Mouse (Mus musculus): ENCODE results near the gene Amh. TPM values are rescaled to one million over a fixed set of nuclear protein-coding genes. Genes with fewer than 3 reads are reported as not detected.

Gene Amh
- polyA plus RNA-seq, 1 experiment from 2014 or later, result 0.07 TPM

DNA sequence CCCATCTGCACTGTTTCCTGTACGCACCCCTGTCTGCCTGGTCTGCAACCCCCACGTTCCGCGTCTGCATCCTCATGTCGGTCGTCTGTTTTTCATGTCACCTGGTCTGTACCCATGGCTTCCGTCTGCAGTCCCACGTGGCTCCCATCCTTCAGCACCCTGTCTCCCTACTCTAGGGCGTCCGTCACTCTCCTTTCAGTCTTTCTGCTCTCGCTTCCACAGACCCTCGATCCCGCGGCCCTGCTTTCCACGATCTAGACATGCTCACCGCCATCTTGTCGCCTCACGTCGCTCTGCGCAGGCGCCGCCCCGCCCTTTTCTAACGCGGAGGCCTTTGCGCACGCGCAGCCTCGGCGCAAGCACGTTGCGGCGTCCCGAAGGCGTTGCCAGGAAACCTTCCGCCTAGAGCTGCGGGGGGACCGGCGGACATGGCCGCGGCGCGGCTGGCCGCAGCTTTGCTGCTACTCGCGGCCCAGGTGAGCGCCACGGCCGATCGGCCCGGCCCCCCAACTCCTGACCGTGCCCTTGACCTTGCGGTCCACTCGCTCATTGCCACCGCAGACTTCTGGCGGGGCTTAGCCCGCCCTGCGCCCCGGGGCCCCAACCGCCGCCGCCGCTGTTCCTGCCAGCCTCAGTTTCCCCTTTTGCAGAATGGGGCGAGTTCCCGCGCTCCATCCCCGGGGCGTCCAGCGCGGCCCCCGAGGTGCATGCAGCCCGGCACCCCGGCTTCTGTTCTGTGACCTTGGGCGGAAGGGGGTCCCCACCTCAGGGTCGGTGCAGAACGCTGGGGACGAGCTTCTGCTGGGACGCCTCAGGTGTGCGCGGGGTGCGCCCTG lies 50.1 kb downstream of the Amh start, which contains the start of the genes Lsm7 and Sppl2b:
Gene Lsm7, minus strand, starts transcription at position 297 of the 836 bp plus-strand sequence.
Gene Sppl2b, plus strand, starts transcription at position 363 of the 836 bp plus-strand sequence.
- Histone ChIP-seq H3K4me1 (ENCODE audit: insufficient read depth, low read depth, low read length) (peaks cover 5% of the 10 kb centered on the region; the same call in 1 of the 2 replicates), H3K27ac (ENCODE audit: low read length) (no peak within 1 kb of the TSS), H3K4me2 (replicated peaks; ENCODE audit: low read depth, low read length) (peak within 1 kb of the TSS; percentile 100), H3K9me3 (ENCODE audit: low read length) (no peaks in the 10 kb centered on the region), H3K9ac (replicated peaks; ENCODE audit: low read depth) (peak within 1 kb of the TSS; percentile 50), H3K4me3 (ENCODE audit: low read depth, low read length) (peak within 1 kb of the TSS; percentile 81), H3K27me3 (replicated peaks; ENCODE audit: insufficient read depth, low read length) (no peaks in the 10 kb centered on the region), H3K36me3 (ENCODE audit: insufficient read depth, low read length) (no peaks in the 10 kb centered on the region)
- WGBS, result under 1% methylated on average over 77 of the region's 81 CpGs
- DNase-seq (ENCODE audit: low spot score), result peak; percentile 96
- peak; percentile 91 for ATAC-seq
- no peak for TF ChIP-seq CTCF (IDR thresholded peaks at IDR 0.05)
- TF ChIP-seq EP300 (IDR thresholded peaks at IDR 0.05), result no peak

DNA sequence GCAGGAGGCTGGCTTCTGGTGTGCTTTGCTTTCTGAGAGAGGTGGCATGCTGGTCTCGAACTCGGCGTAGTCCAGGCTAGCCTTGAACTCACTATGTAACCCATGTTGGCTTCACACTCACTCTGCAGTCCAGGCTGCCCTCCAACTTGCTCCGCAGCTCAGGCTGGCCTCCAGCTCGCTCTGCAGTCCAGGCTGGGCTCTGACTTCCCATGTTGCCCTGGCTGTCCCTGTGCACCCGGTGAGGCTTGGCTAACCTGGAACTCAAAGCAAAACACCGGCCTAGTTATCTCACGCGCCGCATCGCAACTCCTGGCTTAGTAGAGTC lies 50.7 kb downstream of the Amh start:
- H3K9me3 ChIP-seq (ENCODE audit: low read length), result no peaks in the 10 kb centered on the region
- ATAC-seq (0 out of 2 replicates have a peak, but pooled peaks have one; percentile 2), DNase-seq (ENCODE audit: low spot score) (peak; percentile 25)
- peak overlapping the region; percentile 100 for H3K4me2 ChIP-seq (replicated peaks; ENCODE audit: low read depth, low read length)
- WGBS, result 20% methylated on average over 11 of the region's 11 CpGs
- peaks cover 5% of the 10 kb centered on the region; the same call in 1 of the 2 replicates for H3K4me1 ChIP-seq (ENCODE audit: insufficient read depth, low read depth, low read length)
- H3K27me3 ChIP-seq (replicated peaks; ENCODE audit: insufficient read depth, low read length), result no peaks in the 10 kb centered on the region
- H3K4me3 ChIP-seq (ENCODE audit: low read depth, low read length), result peak overlapping the region; percentile 81
- TF ChIP-seq EP300 (IDR thresholded peaks at IDR 0.05), result no peak
- no peak for TF ChIP-seq CTCF (IDR thresholded peaks at IDR 0.05)
- H3K9ac ChIP-seq (replicated peaks; ENCODE audit: low read depth), result peak overlapping the region; percentile 50
- H3K27ac ChIP-seq (ENCODE audit: low read length), result no peak overlapping the region
- H3K36me3 ChIP-seq (ENCODE audit: insufficient read depth, low read length), result no peaks in the 10 kb centered on the region

DNA sequence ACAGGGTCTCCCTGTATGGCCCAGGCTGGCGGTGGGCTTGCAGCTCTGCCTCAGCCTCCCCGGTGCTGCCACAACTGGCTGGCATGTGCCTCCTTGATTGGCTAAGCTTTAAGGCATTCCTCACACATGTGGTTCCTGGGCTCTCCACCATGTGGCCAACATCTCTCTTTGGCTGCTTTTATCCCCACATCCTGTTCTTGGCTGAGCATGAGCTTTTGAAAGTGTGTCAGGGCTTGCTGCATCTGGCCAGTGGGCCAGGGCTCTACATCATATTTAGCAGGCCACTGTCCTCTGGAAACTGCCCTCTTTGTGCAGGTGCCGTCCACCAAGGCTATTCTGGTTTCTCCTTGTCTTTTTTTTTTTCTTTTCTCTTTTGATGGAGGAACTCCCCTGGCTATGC lies 51.2 kb downstream of the Amh start:
- H3K4me2 ChIP-seq (replicated peaks; ENCODE audit: low read depth, low read length), result peak overlapping the region; percentile 100
- H3K27ac ChIP-seq (ENCODE audit: low read length), result no peak overlapping the region
- peak overlapping the region; percentile 50; the same call in 1 of the 2 replicates for H3K9ac ChIP-seq (replicated peaks; ENCODE audit: low read depth)
- no peaks in the 10 kb centered on the region for H3K36me3 ChIP-seq (ENCODE audit: insufficient read depth, low read length)
- peaks cover 5% of the 10 kb centered on the region; the same call in 1 of the 2 replicates for H3K4me1 ChIP-seq (ENCODE audit: insufficient read depth, low read depth, low read length)
- no peak for TF ChIP-seq EP300 (IDR thresholded peaks at IDR 0.05)
- TF ChIP-seq CTCF (IDR thresholded peaks at IDR 0.05), result peak; percentile 20
- H3K4me3 ChIP-seq (ENCODE audit: low read depth, low read length), result no peak overlapping the region
- no peaks in the 10 kb centered on the region for H3K27me3 ChIP-seq (replicated peaks; ENCODE audit: insufficient read depth, low read length)
- no peaks in the 10 kb centered on the region for H3K9me3 ChIP-seq (ENCODE audit: low read length)
- no peak for DNase-seq (ENCODE audit: low spot score)
- ATAC-seq, result no peak
- WGBS, result 46% methylated on average over 3 of the region's 3 CpGs

DNA sequence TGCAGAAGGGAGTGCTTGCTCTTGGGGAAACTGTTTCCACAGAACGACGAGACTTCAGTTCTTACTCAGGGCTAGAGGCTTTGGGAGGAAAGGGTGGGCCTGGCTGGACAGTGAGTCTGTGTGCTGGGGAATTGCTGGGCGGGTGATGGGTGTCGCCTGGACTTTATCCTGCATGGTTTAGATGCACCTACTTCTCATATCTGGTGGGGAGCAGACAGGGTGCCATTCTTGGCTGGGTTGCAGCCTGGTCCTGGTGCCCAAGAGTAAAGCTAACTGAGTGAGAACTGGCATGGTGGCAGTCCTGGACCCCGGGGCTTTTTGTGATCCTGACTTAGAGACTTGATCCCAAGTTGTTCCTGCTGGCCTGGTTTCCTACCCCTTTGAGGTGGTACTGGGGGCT lies 51.9 kb downstream of the Amh start:
- Histone ChIP-seq H3K4me2 (replicated peaks; ENCODE audit: low read depth, low read length) (no peak overlapping the region), H3K9me3 (ENCODE audit: low read length) (no peaks in the 10 kb centered on the region), H3K27ac (ENCODE audit: low read length) (no peak overlapping the region), H3K27me3 (replicated peaks; ENCODE audit: insufficient read depth, low read length) (no peaks in the 10 kb centered on the region), H3K4me3 (ENCODE audit: low read depth, low read length) (no peak overlapping the region), H3K4me1 (ENCODE audit: insufficient read depth, low read depth, low read length) (peaks cover 5% of the 10 kb centered on the region; the same call in 1 of the 2 replicates), H3K9ac (replicated peaks; ENCODE audit: low read depth) (no peak overlapping the region), H3K36me3 (ENCODE audit: insufficient read depth, low read length) (peaks cover 5% of the 10 kb centered on the region; the same call in 1 of the 2 replicates)
- TF ChIP-seq EP300 (IDR thresholded peaks at IDR 0.05) (no peak), CTCF (IDR thresholded peaks at IDR 0.05) (no peak)
- ATAC-seq (no peak), DNase-seq (ENCODE audit: low spot score) (no peak)
- WGBS, result 70% methylated on average over 5 of the region's 5 CpGs

MicroRNAs within 50 kb of the gene (microRNA counts, 519-probe panel; counts per million panel counts)
- not detected for microRNA mmu-miR-1982

Small RNA genes lying within 50 kb of the gene (microRNA-seq; reads per million reads assigned to microRNA genes)
- gene Mir1982, result 1.7 reads per million

Other genes with a start within 250 kb of the Amh start
- gene Rexo1, start 243.7 kb upstream of the Amh start, polyA plus RNA-seq (2015; fragmentation: Nextera tagmentation; extraction: Ambion mirVana), result 12.9 TPM in 2 replicates
- gene Klf16, start 227.9 kb upstream of the Amh start, polyA plus RNA-seq (2015; fragmentation: Nextera tagmentation; extraction: Ambion mirVana), result 7.1 and 7.2 TPM in 2 replicates
- 105 and 106 TPM in 2 replicates for gene Abhd17a, start 214.9 kb upstream of the Amh start, polyA plus RNA-seq (2015; fragmentation: Nextera tagmentation; extraction: Ambion mirVana)
- gene Scamp4, start 202.4 kb upstream of the Amh start, polyA plus RNA-seq (2015; fragmentation: Nextera tagmentation; extraction: Ambion mirVana), result 56.9 and 59.3 TPM in 2 replicates
- gene Adat3, start 202.4 kb upstream of the Amh start, polyA plus RNA-seq (2015; fragmentation: Nextera tagmentation; extraction: Ambion mirVana), result 3.5 and 4.8 TPM in 2 replicates
- gene Gm49322, start 199.2 kb upstream of the Amh start, polyA plus RNA-seq (2015; fragmentation: Nextera tagmentation; extraction: Ambion mirVana), result 0.98 and 1.1 TPM in 2 replicates
- gene Csnk1g2, start 182.4 kb upstream of the Amh start, polyA plus RNA-seq (2015; fragmentation: Nextera tagmentation; extraction: Ambion mirVana), result 97.7 and 111 TPM in 2 replicates
- 41.7 and 42.9 TPM in 2 replicates for gene Btbd2, start 148.2 kb upstream of the Amh start, polyA plus RNA-seq (2015; fragmentation: Nextera tagmentation; extraction: Ambion mirVana)
- gene Mknk2, start 127.1 kb upstream of the Amh start, polyA plus RNA-seq (2015; fragmentation: Nextera tagmentation; extraction: Ambion mirVana), result 92.2 and 103 TPM in 2 replicates
- gene Mob3a, start 103.3 kb upstream of the Amh start, polyA plus RNA-seq (2015; fragmentation: Nextera tagmentation; extraction: Ambion mirVana), result 32.6 and 37.0 TPM in 2 replicates
- 28.7 and 28.8 TPM in 2 replicates for gene Izumo4, start 103.1 kb upstream of the Amh start, polyA plus RNA-seq (2015; fragmentation: Nextera tagmentation; extraction: Ambion mirVana)
- gene Ap3d1, start 63.0 kb upstream of the Amh start, polyA plus RNA-seq (2015; fragmentation: Nextera tagmentation; extraction: Ambion mirVana), result 49.3 and 58.2 TPM in 2 replicates
- gene Dot1l, start 50.0 kb upstream of the Amh start, polyA plus RNA-seq (2015; fragmentation: Nextera tagmentation; extraction: Ambion mirVana), result 7.4 and 9.6 TPM in 2 replicates
- gene Sf3a2, start 7.0 kb upstream of the Amh start, polyA plus RNA-seq (2015; fragmentation: Nextera tagmentation; extraction: Ambion mirVana), result 27.0 and 29.4 TPM in 2 replicates
- gene Plekhj1, start 6.6 kb upstream of the Amh start, polyA plus RNA-seq (2015; fragmentation: Nextera tagmentation; extraction: Ambion mirVana), result 59.9 and 69.1 TPM in 2 replicates
- 0.25 TPM in 1 of 2 replicates, not detected in the other for gene Jsrp1, start 8.3 kb downstream of the Amh start, polyA plus RNA-seq (2015; fragmentation: Nextera tagmentation; extraction: Ambion mirVana)
- 1,344 and 1,416 TPM in 2 replicates for gene Oaz1, start 21.4 kb downstream of the Amh start, polyA plus RNA-seq (2015; fragmentation: Nextera tagmentation; extraction: Ambion mirVana)
- not detected in 2 replicates for gene Lingo3, start 38.8 kb downstream of the Amh start, polyA plus RNA-seq (2015; fragmentation: Nextera tagmentation; extraction: Ambion mirVana)
- gene Lsm7, start 50.0 kb downstream of the Amh start, polyA plus RNA-seq (2015; fragmentation: Nextera tagmentation; extraction: Ambion mirVana), result 129 and 138 TPM in 2 replicates
- gene Sppl2b, start 50.0 kb downstream of the Amh start, polyA plus RNA-seq (2015; fragmentation: Nextera tagmentation; extraction: Ambion mirVana), result 26.5 and 26.8 TPM in 2 replicates
- gene Tmprss9, start 66.6 kb downstream of the Amh start, polyA plus RNA-seq (2015; fragmentation: Nextera tagmentation; extraction: Ambion mirVana), result 0.04 TPM in 1 of 2 replicates, not detected in the other
- gene Timm13, start 95.7 kb downstream of the Amh start, polyA plus RNA-seq (2015; fragmentation: Nextera tagmentation; extraction: Ambion mirVana), result 211 and 233 TPM in 2 replicates
- 6.9 and 7.3 TPM in 2 replicates for gene Lmnb2, start 113.0 kb downstream of the Amh start, polyA plus RNA-seq (2015; fragmentation: Nextera tagmentation; extraction: Ambion mirVana)
- 131 and 145 TPM in 2 replicates for gene Gadd45b, start 124.8 kb downstream of the Amh start, polyA plus RNA-seq (2015; fragmentation: Nextera tagmentation; extraction: Ambion mirVana)
- 1.0 and 1.4 TPM in 2 replicates for gene Gng7, start 209.7 kb downstream of the Amh start, polyA plus RNA-seq (2015; fragmentation: Nextera tagmentation; extraction: Ambion mirVana)
- not detected in 2 replicates for gene Diras1, start 220.4 kb downstream of the Amh start, polyA plus RNA-seq (2015; fragmentation: Nextera tagmentation; extraction: Ambion mirVana)
- gene Slc39a3, start 232.2 kb downstream of the Amh start, polyA plus RNA-seq (2015; fragmentation: Nextera tagmentation; extraction: Ambion mirVana), result 15.4 and 16.0 TPM in 2 replicates

All from lung, postnatal 0 days (tissue).